Mouse (Mus musculus) thymus, adult 2 months (tissue): ENCODE data around the gene S100pbp.

Source experiments
- CTCF ChIP-seq: fragments of 200-500 bp; IDR thresholded peaks from 2 replicates; pipeline ENCODE4 v1.5.1; 2012; ENCODE audit warnings: mild to moderate bottlenecking, control low read depth, low read length, moderate library complexity, borderline replicate concordance; ENCODE audit not compliant: control insufficient read depth, poor library complexity, insufficient read depth; ENCODE audit errors: extremely low read depth
- POLR2A ChIP-seq: fragments of 200-500 bp; IDR thresholded peaks from 2 replicates; pipeline ENCODE4 v1.6.1; 2012; ENCODE audit warnings: mild to moderate bottlenecking, low read length, control low read depth, moderate library complexity; ENCODE audit not compliant: control insufficient read depth, poor library complexity, insufficient read depth; ENCODE audit errors: extremely low read depth

GRCm38 (mm10) chr4:129225315-129225714, 35.8 kb upstream of the S100pbp start:
- TF ChIP-seq CTCF (no peak), POLR2A (no peak)
